Comparison of ENCODE assay signal across 17 mouse cellular contexts in the genomic region with DNA sequence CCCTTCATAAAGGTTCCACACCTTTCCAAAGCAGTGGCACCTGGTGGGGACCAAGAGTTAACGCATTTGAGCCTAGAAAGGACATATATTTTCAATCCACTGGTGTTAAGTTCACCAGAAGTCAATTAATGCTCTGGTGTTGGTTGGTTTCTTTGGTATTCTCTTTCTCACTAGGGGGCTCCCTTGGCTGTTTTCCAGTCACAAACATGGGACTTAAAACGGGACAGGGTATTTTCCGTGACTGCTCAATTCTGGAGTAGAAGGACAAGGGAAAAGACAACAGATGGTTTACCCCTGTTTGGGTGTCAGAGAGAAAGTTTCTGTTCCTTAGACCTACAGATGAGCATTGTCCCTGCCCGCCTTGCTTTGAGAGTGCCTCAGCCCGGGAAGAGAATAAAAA.
"Had no signal": no experiment of that assay in that cellular context is flagged by ENCODE, and none has a peak within 500 bp of the region (broad histone marks: within the 10 kb centered on the region; RNA-seq: fewer than 3 reads in every experiment).

No protein-coding gene starts in this region.

- ATAC-seq: midbrain, embryonic 15.5 days had no signal

- H3K4me2 ChIP-seq: kidney, embryonic 15.5 days; midbrain, embryonic 11.5 days; midbrain, embryonic 15.5 days; neural tube, embryonic 13.5 days had no signal

- H3K36me3 ChIP-seq: kidney, embryonic 15.5 days; midbrain, embryonic 15.5 days; neural tube, embryonic 13.5 days had no signal

- DNase-seq: kidney, adult 11 months; kidney, adult 8-10 months; kidney, postnatal 14 days; layer of hippocampus, postnatal 36 days; lung, adult 18-20 months; lung, postnatal 10 days; lung, postnatal 36 days; thymus, adult 18-20 months; thymus, postnatal 36 days had no signal

- H3K4me3 ChIP-seq: kidney, embryonic 15.5 days; layer of hippocampus, adult 2 months; left cerebral cortex, adult 2 months; midbrain, embryonic 15.5 days; myocyte; neural tube, embryonic 13.5 days had no signal

- H3K9ac ChIP-seq: kidney, embryonic 15.5 days; liver, embryonic 14.5 days; midbrain, embryonic 15.5 days; neural tube, embryonic 13.5 days had no signal

- H3K4me1 ChIP-seq: midbrain, embryonic 15.5 days had no signal

- H3K27me3 ChIP-seq: kidney, embryonic 15.5 days; midbrain, embryonic 15.5 days; neural tube, embryonic 13.5 days had no signal

- H3K9me3 ChIP-seq: kidney, embryonic 15.5 days; midbrain, embryonic 15.5 days; neural tube, embryonic 13.5 days had no signal

- H3K27ac ChIP-seq: kidney, embryonic 15.5 days; left cerebral cortex, adult 2 months; liver, embryonic 14.5 days; midbrain, embryonic 15.5 days; neural tube, embryonic 13.5 days had no signal
